Mouse (Mus musculus): ENCODE measurements around the gene Fap. TPM values are rescaled to one million over a fixed set of nuclear protein-coding genes. Genes with fewer than 3 reads are reported as not detected.
A peak's percentile ranks its signal among the peaks of the same experiment; 100 is the strongest.

Gene Fap
- polyA plus RNA-seq, 2 experiments from 2014 or later: 0.24 TPM; not detected in 1

DNA sequence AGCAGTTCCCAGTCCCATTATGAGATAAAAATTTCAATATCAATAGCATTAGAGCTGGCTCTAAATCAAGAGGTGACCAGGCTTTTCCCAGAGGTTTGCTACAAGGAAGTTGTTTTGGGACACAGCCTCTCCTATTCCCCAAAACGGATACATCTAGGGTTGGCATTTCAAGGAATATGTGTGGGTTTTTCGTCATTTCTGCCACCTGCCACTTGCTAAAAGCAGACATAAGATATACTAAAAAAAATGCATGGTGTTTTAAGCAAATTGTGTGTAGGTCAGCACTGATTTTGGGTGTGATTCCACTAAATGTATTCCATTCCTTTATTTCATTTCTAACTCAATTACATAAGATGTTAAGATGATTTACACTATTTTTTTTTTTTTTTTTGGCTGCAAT is 56.1 kb downstream of the Fap start:
- no peak for ATAC-seq

DNA sequence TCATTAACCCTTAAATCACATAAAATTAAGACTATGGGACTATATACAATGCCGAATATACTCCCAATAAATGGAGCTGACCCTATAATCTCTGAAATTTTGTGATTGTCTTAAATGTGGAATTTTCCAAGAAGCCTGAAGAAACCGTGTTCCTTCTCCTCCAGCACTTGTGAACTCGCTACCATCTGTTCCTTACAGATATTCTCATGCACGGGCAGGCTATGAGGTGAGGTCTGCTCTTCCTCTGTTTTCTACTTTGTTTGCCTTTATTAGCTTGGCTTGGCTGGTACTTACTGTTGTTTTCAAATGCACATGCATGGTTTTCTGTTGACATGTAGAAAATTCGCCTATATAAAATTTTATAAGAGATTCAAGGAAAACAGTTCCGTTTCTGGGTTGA is 59.4 kb downstream of the Fap start:
- no peak for ATAC-seq

DNA sequence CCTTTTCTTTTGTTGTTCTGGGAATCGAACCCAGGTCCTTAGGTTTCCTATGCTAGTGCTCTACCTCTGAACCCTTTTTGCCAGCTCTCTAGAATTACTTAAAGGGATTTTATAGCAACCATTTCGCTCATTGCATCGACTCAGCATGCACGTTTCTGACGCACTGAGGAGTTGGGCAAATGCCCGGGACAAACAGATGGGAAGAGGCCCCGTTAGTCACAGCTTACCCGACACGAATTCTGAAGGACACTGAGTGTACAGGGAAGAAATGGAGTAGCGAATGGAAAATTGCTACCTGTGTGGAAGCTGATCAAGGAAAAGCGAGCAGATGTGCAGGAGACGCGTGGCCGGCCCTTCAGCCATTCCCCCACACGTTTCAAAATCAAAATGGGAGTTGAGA is 60.4 kb downstream of the Fap start:
- ATAC-seq: no peak

DNA sequence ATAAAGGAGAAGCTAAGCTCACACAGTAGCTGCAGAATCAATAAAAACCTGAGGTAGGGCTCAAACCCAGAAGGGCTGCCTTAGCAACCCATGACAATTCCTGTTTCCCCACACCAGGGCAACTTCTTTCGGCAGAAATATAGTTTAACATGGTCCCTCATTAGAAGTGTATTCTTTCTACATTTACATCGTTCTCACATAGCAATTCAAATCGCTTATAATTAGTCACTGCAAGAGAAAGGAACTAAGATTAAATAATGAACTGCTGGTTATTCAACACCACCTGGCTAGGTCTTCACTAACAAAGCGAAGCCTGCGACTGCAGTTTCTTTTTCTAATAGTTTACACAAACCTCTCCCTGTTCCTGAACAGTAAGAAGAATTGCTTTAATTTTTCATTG is 66.7 kb downstream of the Fap start:
- ATAC-seq: no peak

DNA sequence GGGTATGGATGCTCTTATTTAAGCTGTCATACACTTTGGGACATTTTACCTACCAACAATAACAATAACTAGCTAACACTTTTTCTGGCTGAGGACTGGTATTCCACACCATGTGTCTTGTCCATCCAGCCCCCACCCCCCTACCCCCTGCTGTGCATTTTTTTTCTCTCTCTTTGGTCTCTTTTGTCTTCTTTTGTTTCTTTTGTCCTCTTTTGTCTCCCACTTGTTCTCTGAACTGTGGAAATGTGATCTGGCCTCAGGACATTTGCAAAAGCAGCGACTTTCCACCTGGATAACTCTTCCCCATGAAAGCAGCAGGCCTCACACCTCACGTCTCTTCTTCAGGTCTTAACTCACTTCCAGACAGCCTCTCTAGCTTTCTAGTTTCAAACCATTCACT is 67.4 kb downstream of the Fap start:
- ATAC-seq: no peak

DNA sequence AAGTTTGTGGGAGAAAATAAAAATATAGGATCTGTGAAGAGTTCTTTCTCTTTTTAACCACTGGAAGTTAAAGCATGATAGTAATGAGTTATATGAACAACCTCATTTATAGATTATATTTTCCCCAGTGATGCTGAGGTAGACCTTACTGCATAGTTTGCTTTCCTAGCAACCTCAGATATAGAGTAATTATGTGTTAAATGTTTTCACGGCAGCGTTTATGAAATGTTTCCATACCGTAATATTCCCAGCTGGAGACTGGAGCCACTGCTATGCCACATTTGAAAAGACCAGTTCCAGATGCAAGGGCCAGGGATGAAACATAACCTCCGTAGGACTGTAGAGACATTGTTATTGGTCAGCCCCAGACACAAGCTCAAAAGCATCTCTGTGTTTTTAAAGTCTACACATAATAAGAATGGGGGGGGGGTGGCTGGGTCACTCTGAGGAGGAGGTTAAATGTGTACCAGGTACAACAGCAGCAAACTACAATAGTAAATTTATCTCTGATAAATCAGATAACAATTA is 69.5 kb downstream of the Fap start:
- no peak for ATAC-seq

DNA sequence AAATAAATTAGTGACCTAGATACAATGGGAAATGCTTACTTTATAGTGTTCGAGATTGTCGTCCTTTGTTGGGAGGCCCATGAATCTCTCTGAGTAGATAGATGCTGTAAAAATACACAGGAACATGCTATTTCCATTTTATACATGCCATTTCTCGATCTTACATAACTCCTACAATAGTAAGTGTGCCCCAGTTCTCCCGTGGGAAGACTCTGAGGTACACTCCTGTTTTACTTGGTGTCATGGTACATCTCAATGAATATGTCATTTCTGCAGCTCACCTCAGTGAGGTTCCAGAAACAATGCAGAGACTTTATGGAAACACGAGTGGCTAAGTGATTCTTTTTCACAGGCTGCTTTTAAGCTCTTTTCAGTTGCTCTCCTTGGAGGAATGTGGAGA is 70.5 kb downstream of the Fap start:
- no peak for ATAC-seq

DNA sequence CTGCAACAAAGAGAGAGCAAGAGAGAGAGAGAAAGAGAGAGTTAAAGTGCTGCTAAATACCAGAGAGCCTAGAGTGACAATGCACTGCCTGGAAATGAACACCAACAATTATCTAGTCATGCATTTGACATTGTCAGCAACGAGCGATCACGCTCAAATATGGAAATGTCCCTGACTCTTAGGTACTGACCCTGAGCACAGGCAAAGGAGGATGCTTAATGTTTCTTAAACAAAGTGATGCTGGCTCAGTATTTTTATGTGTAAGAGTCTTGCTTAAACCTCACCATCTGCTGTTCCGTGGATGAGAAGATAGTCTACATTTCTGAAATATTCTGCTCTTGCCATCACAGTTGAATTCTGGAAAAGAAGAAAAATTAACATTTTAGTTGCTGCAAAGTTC is 71.4 kb downstream of the Fap start:
- ATAC-seq: no peak

DNA sequence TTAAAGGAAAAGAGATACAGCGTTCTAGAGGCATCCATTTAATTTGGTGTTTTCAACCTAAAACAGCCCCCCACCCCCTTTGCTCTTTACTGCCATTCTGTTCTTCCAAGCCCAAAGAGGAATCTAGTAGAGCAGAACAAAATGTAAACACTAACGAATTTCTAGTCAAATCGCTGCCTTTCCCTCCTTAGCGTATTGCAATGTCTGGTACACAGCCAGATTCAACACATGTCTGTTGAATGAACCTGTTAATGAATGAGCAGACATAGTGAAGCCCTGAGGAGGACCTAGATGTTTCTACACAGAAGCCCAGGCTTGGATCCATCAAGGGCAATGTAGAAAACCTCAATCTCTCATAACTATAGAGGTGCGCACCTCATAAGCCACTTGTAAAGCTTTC is 75.1 kb downstream of the Fap start:
- no peak for ATAC-seq

DNA sequence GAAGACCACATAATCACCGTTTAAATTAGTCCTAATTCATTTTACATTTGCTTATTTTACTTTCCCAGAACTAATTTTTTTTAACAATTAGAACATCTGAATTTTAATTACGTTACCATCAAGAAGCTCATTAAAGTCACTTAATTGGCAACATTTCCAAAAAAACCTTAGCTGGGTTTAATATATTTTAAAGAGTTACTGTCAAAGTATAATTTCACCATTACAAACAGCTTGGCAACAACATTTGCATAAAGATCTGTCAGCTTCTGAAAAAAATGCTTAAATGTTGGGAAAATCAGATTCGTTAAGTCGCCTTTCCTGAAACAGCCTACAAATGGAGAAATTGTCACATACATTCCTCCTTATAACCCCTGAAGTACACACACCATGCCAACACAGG is 75.8 kb downstream of the Fap start:
- ATAC-seq: no peak

DNA sequence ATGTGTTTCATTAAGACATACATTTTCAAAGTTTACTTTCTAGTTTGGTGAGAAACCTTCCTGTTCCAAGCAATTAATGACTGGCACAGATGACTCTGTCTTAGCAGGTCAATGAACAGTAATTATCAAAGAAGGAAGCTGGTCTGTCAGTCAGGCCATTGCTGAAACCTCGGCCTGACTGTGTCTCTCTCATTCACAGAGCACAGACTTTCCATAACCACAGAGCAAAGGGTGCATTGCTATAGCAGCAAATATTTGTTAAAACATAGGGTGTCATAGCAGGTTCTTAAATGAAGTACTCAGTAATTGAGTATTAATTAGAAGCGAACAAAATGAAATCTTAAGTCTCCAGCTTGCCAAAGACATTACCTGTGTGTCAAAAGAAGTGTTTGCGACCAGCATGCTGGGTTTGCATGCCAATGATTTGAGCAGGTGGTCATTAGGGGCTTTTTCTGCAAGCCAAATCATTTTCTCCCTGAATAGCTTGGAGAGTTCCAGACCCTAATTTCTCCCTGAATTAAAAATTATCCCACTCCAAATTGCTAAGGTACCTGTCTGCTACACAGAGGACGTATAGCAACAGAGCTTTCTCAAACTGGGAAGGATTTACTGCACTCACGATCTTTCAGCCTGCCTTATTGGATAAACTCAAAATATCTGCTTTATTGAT is 76.4 kb downstream of the Fap start:
- ATAC-seq: no peak

DNA sequence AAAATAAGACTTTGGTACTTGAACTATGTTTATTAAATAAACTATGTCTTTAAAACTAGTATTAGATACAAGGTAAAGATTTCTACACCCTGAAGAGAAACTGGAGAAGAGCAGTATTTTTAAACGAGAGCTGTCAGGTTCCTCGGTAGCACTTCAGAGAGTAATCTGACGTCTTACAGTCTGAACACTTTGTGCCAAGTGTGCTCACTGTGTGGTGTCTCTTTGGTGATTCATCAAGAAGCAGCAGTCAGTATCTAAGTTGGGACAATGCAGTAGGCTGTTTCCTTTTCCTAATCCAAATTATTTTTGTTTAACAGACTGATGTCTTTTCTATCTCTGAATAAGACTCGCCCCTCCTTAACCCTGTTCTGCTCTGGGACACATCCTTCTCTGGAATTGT is 78.5 kb downstream of the Fap start:
- ATAC-seq: no peak

DNA sequence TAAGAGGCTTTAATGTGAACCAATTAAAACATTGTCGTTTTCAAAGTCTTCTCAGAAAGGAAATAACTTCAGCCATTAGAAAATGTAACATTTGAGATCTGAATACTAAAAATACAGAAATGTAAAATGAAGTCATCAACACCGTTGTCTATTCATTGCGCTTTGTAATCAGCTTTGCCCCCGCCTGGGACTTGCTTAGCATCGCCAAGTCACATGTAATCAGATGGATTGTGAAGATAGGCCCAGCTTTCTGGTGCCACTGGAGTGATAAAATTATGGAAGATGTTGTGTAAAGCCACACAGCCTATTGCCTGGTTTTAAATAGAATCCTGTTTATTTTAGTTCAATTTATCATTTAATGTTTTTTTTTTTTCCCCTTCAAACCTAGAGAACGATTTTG is 84.0 kb downstream of the Fap start:
- ATAC-seq: no peak

DNA sequence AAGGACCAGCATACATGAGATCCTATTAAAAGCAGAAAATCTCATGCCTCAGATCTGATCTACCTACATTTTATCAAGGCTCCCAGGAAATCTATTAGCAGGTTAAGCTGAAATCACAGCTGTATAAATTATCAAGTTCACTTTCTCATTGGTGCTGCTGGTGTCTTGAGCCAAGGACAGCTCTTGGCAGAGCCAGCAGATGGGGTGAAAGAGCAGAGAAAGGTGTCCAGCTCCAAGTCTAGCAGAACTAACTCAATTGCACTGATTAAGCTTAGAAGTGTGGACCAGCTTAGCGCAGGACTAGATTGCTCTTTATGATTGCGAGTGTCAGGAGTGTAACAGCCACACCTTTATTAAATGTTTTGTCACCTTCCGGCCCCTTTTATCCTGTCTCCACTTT is 89.0 kb downstream of the Fap start:
- ATAC-seq: no peak

DNA sequence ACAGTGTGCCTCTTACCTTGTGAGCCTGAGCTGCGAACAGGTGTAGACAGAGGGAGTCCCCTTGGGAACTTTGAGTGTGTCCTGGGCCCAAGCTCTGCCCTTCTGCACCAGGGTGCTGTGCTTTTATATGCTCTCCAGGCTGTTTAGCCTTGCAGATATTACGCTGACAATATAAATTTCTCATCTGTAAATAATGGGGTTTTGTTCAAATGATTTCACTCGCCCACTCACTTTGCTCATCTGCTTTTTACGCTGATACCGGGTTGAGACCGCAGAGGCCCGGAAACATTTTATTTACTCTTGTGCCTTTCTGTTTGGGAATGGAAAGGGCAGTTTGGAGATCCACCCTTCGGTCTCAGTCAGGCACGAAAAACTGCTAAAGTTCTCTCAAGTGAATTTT is 90.3 kb downstream of the Fap start, which contains the start of gene Gcg:
Gene Gcg, minus strand, starts transcription at position 101 of the 400 bp plus-strand sequence.
- ATAC-seq: no peak

DNA sequence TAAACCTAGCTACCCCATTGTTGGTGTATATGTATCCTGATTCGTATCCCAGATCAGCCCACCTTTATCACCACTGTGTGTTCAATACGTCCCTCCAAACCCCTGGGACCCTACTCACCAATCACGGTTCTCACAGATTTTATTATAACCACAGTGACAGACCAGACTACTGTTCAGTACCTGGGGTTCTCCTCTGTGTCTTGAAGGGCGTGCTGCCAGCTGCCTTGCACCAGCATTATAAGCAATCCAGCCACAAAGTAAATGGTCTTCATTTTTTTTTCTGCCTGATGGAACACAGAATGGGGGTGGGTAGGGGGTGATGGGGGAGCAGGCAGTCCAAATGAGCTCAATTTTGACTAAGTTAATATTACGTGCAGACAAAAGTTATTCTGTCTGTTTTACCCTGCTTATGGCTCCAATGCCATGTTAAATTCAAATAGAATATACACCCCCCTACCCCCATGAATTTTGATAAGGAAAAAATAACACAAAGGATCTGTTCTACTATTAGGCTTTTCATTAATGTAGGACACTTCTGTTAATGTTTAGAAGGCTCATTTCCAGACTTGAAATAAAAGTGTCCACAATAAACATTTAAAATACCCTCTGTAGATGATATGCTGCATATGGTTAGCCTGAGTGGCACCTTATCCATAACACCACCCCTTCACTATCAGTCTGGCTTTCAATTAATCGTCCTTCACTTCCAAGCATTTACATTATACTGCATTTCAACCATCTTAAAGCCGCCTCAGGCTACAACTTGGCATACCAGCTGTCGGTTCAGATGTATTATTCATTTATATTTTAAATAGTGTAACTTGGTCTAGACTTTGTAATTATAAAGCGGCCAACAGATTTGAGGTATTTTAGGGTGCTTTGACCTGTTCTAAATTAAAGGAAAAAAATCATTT is 93.3 kb downstream of the Fap start:
- ATAC-seq: no peak

DNA sequence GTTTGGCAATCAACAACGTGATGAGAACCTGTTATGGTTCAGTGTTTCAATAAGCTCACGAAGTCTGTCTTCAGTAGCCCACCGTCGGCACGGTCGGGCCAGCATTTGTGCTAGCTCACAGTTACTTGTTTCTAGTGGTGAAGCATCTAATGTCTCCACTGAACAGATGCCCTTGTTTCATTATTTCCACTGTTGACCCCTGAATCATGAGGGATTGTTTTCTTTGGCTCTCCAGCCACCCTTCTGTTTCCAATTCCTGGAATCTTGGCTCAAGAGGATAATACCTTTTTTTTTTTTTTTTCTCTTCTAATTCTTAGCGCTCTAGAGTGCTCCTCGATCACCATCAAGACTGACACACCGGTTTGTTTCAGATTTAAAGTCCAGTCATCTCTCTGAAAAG is 104.3 kb downstream of the Fap start:
- no peak for ATAC-seq

DNA sequence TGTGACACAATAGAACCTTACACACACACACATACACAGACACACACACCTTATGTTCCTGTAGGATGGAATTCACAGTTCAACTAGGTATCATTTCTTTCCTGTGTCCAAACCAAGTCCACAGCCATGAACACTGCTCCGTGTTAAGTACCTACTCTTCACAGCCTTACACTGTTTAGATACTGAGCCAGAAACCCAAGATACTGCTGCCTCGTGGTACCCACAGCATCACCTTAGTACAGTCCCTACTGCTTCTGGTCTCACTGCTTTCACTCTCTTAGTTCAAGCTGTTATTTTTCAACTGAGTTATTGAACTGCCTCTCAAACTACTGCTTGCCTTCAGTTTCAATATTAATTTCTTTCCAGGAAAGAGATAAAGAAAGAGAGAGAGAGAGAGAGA is 110.6 kb downstream of the Fap start:
- peak; percentile 36 for ATAC-seq

DNA sequence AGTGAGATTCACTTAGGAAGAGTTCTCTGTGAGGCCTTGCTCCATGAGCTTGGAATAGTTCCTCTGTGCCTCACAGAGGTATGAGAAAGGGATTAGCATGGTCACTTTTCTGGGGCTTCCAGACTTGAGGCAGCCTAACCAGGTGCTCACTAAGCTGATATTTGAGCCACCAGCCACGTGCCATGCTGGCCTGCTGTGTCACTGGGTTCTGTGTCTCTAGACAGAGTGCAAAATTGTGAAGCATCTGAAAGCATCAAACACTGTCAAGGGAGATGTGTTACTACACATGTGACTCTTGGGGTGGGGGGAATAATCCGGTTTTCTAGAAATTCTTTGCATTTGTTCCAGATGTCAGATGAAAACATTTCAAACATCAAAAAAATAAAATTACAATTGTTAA is 111.7 kb downstream of the Fap start:
- ATAC-seq: no peak

DNA sequence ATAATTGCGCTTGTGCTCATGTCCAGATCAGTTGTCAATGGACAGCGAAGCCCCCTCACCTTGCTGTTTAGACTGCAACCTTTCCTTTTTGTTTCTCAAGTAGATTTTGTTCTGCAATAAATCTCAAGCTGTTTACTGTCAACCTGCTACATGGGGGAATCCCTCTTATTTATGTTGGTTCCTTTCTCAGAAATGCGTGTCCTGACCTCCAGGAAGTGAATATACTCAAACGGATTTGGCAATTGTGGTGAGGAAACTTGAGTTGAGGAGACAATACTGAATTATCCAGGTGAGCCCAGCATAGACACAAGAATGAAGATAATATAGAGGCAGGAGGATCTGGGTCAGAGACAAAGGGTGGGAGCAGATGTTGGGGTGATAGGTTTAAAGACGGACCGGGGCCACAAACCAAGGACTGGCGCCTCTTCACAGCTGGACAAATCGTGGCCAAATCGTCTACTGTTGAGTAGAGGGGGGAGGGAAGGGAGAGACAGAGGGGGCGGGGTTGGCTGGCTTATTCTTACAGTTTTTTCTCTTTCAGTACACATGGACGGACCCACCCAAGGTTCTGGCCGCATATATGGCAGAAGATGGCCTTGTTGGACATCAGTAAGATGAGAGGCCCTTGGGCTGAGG is 112.9 kb downstream of the Fap start:
- peak; percentile 38 for ATAC-seq

DNA sequence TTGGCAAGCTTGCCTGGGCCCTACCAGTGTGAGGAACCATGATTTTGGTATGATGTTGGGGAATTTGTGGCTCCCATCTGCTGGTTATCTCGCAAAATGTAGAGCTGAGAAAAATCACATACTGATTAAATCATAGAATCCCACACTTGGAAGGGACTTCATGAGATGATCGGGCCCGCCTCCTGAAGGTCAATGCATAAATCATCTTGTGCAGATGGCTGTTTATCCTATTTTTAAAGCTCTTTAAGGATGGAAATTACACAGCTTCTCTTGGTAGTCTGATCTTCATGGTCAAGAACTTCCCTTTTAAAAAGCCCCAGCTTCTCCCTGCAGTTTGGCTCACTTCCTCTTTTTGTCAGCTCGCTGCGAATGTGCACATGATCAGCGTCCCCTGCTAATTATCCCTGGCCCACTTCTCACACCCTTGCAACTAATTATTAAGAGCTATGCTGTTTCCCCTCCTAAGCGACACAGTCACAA is 113.6 kb downstream of the Fap start:
- no peak for ATAC-seq

DNA sequence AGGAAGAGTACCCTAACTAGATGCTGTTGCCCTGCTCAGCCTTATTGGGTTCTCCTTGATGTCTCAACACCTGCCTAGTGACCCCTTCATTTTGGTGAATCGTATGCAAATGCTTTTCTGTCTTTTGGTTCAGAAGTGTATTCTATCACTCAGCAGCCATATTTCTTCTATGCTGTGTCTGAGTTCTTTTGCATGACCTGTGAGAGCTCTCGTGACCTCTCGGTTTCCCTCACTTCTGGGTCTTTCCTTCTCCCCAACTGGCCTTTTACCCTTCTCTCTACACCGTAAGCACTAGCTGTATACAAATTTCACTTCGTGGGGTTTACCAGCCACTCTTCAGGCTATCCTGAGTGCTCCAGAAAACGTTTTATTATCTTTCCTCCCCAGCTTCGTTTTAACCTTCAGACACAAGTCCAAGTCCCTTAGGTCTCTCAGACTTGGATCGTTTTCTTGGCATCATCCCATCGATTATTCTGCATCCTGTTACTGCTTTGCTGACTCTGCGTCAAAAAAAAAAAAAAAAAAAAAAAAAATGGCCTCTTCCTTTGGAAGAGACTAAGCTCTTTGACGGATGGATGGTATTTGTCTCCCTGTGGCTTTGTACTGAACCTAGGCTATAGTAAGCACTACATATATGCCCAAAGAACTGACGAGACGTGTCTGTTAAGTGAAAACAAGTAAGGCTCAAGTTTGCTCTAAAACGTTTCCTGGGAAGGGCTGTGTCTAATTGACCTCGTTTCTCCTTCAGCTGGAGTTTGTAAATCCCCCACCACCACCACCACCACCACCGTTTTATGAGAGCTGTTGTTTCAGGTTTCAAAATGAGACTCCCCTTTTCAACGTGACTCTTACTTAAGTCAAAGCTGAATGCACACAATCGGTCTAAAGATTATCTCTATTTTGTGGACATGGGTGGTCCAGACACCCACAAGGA is 114.4 kb downstream of the Fap start:
- peak; percentile 13 for ATAC-seq

Measured in activated CD4-positive, CD25-positive, alpha-beta regulatory T cell, adult 4 months (primary cell).